Mouse (Mus musculus) liver, adult 2 months (tissue): ENCODE results near the gene Gzf1.

Source experiments
- CTCF ChIP-seq: fragments of 200-500 bp; IDR thresholded peaks from 2 replicates; pipeline ENCODE4 v1.5.1; 2011; ENCODE audit warnings: low read depth, low read length, control low read depth
- POLR2A ChIP-seq: fragments of 200-500 bp; IDR thresholded peaks from 2 replicates; pipeline ENCODE4 v1.6.1; 2011; ENCODE audit warnings: low read length, control low read depth; ENCODE audit not compliant: insufficient read depth; ENCODE audit errors: extremely low read depth

DNA sequence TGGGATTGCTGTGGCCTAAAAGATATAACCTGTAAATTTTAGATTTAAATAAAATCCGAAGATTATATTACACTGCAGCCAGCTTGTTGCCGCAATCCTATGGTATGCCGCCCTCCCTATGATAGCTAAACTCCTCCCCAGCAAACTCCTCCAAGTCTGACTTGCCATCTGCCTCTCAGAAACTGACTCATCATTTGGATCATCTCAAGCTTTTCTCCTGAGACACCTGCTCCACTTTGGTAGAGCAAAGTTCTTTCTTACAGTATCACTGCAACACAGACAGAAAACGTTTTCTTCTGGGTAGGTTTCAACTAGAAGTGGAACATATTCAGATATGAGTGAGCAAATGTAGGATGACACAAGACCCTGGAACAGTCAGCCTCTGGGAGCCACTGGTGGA, 46.4 kb upstream of the Gzf1 start:
- TF ChIP-seq CTCF (no peak), POLR2A (no peak)
